8 mouse cellular contexts compared by ENCODE assay signal in genomic region chr16:30389831-30390649, GRCm38 (mm10). TPM values are rescaled to one million over a fixed set of nuclear protein-coding genes. Genes with fewer than 3 reads are reported as not detected.
A peak's percentile ranks its signal among the peaks of the same experiment; 100 is the strongest.
DNase-seq lines count a peak whose midpoint lies in the region; ATAC-seq and TF ChIP-seq lines count a peak whose summit lies in the region.

No protein-coding gene starts in this region.

- no peak overlapping the region for H3K9ac ChIP-seq in embryonic facial prominence, embryonic 15.5 days
- H3K9ac ChIP-seq in intestine, embryonic 15.5 days: no peak overlapping the region

- H3K4me2 ChIP-seq in embryonic facial prominence, embryonic 15.5 days (replicated peaks): peak overlapping the region; percentile 70
- H3K4me2 ChIP-seq in intestine, embryonic 15.5 days (replicated peaks): peak overlapping the region; percentile 88

- TF ChIP-seq POLR2A in cerebellum, adult 2 months (IDR thresholded peaks at IDR 0.05; ENCODE audit: borderline replicate concordance, insufficient read depth, low read length): no peak

- no peaks in the 10 kb centered on the region for H3K9me3 ChIP-seq in embryonic facial prominence, embryonic 15.5 days (replicated peaks)
- no peaks in the 10 kb centered on the region for H3K9me3 ChIP-seq in intestine, embryonic 15.5 days

- TF ChIP-seq CTCF in cerebellum, adult 2 months (IDR thresholded peaks at IDR 0.05; ENCODE audit: borderline replicate concordance, insufficient read depth, low read depth, low read length): no peak

- H3K36me3 ChIP-seq in embryonic facial prominence, embryonic 15.5 days: 0 out of 2 replicates have a peak, but pooled peaks cover 4% of the 10 kb centered on the region
- H3K36me3 ChIP-seq in intestine, embryonic 15.5 days: no peaks in the 10 kb centered on the region

- DNase-seq in heart, adult 18-20 months: peak; percentile 36 to 38
- no peak for DNase-seq in heart, postnatal 25 days (ENCODE audit: low spot score)
- peak; percentile 47 to 61 for DNase-seq in thymus, adult 18-20 months
- no peak for DNase-seq in cerebellum, adult 2 months
- DNase-seq in urinary bladder, postnatal 10 days (ENCODE audit: low spot score): no peak

- H3K27ac ChIP-seq in embryonic facial prominence, embryonic 15.5 days (replicated peaks): peak overlapping the region; percentile 59; the same call in 1 of the 2 replicates
- H3K27ac ChIP-seq in intestine, embryonic 15.5 days: no peak overlapping the region
- H3K27ac ChIP-seq in cerebellum, adult 2 months (ENCODE audit: insufficient read depth, low read length): no peak overlapping the region

- H3K27me3 ChIP-seq in embryonic facial prominence, embryonic 15.5 days: no peaks in the 10 kb centered on the region
- no peaks in the 10 kb centered on the region for H3K27me3 ChIP-seq in intestine, embryonic 15.5 days (replicated peaks)
- H3K27me3 ChIP-seq in cerebellum, adult 2 months (ENCODE audit: control insufficient read depth, insufficient read depth, low read length): no peaks in the 10 kb centered on the region

- no peak for ATAC-seq in embryonic facial prominence, embryonic 15.5 days (ENCODE audit: insufficient number of reproducible peaks, low FRiP score, low TSS enrichment, low read depth)
- ATAC-seq in intestine, embryonic 15.5 days: no peak
- ATAC-seq in megakaryocyte progenitor cell, adult 5-6 weeks (replicated peaks; ENCODE audit: poor library complexity): peak; percentile 50

- peaks cover 20% of the 10 kb centered on the region; the same call in 1 of the 2 replicates for H3K4me1 ChIP-seq in embryonic facial prominence, embryonic 15.5 days
- peaks cover 14% of the 10 kb centered on the region for H3K4me1 ChIP-seq in intestine, embryonic 15.5 days (replicated peaks)
- peaks cover 2% of the 10 kb centered on the region; the same call in 1 of the 2 replicates for H3K4me1 ChIP-seq in cerebellum, adult 2 months (ENCODE audit: control insufficient read depth, insufficient read depth, low read length)

- 58% methylated on average over 9 of the region's 9 CpGs for WGBS in embryonic facial prominence, embryonic 15.5 days
- WGBS in intestine, embryonic 15.5 days: 47% methylated on average over 9 of the region's 9 CpGs
- 88% methylated on average over 9 of the region's 9 CpGs for WGBS in cerebellum, adult 2 months

- intact Hi-C loops in heart, postnatal 25 days (cut with DNase I): no loop called here

- H3K4me3 ChIP-seq in embryonic facial prominence, embryonic 15.5 days (replicated peaks): peak overlapping the region; percentile 87
- peak overlapping the region; percentile 92 for H3K4me3 ChIP-seq in intestine, embryonic 15.5 days (replicated peaks)
- H3K4me3 ChIP-seq in cerebellum, adult 2 months (replicated peaks; ENCODE audit: insufficient read depth, low read depth, low read length): no peak overlapping the region

RNA-seq across cellular contexts. Expression of gene Atp13a3, which starts 15.7 kb away (rescaled TPM):
- total RNA-seq in heart, adult 18-20 months (2021): 10 to 100 TPM; 48.4 to 49.8 TPM
- 10 to 100 TPM; 52.4 to 61.6 TPM for total RNA-seq in heart, postnatal 25 days (2021)
- polyA plus RNA-seq in embryonic facial prominence, embryonic 15.5 days (2015; fragmentation: Nextera tagmentation; extraction: Ambion mirVana): 10.2 and 11.0 TPM in 2 replicates
- 18.9 and 21.4 TPM in 2 replicates for polyA plus RNA-seq in intestine, embryonic 15.5 days (2015; fragmentation: Nextera tagmentation; extraction: Ambion mirVana)
- total RNA-seq in megakaryocyte progenitor cell, adult 5-6 weeks (2015): 121 and 143 TPM in 2 replicates
- 70.9 and 100 TPM in 2 replicates for total RNA-seq in megakaryocyte progenitor cell, adult 5-6 weeks (2017)
- polyA plus RNA-seq in cerebellum, adult 2 months (2012; rRNA removed): 31.4 and 34.7 TPM in 2 replicates

Comparison
In these comparisons a context has a peak if more than half of its experiments do, and no peak if none do; other contexts are left out.
1. DNase-seq: peak in heart, adult 18-20 months (2 of 2) and thymus, adult 18-20 months (2 of 2); none in heart, postnatal 25 days (single experiment), cerebellum, adult 2 months (0 of 2) and urinary bladder, postnatal 10 days (single experiment).